Mouse (Mus musculus) CH12.LX (cell line): ENCODE results near the gene Rcan1. TPM values are rescaled to one million over a fixed set of nuclear protein-coding genes. Genes with fewer than 3 reads are reported as not detected.

Source experiments
- DNase-seq: peaks from one replicate; pipeline ENCODE4 v3.0.0-alpha.2; 2013; ENCODE audit errors: extremely low read depth
- H3K27ac ChIP-seq: 2 replicates; pipeline ENCODE4 v1.5.1; 2012; ENCODE audit warnings: low read depth, mild to moderate bottlenecking, control low read depth, moderate library complexity; ENCODE audit not compliant: insufficient read depth
- H3K27me3 ChIP-seq: replicated peaks from 2 replicates; pipeline ENCODE3; 2012; ENCODE audit warnings: inconsistent platforms
- H3K36me3 ChIP-seq, 2 experiments: replicated peaks in 1 of 2; 2 replicates each; pipeline versions ENCODE3 to v1.6.1; 2012; ENCODE audit warnings: inconsistent platforms in 1 of 2, low read length in 1 of 2, mild to moderate bottlenecking in 1 of 2, mixed read lengths in 1 of 2, moderate library complexity in 1 of 2; ENCODE audit not compliant: control insufficient read depth in 1 of 2, insufficient read depth in 1 of 2
- H3K4me1 ChIP-seq, 2 experiments: 2 replicates each; pipeline ENCODE4 v1.6.1; 2012; ENCODE audit warnings: inconsistent platforms in 1 of 2, moderate library complexity in 1 of 2; ENCODE audit not compliant: insufficient read depth in 2 of 2, control insufficient read depth in 1 of 2
- H3K4me2 ChIP-seq: 2 replicates; pipeline ENCODE4 v1.6.1; 2012; ENCODE audit warnings: low read depth, mild to moderate bottlenecking, control low read depth; ENCODE audit not compliant: poor library complexity, insufficient read depth, severe bottlenecking
- H3K4me3 ChIP-seq, 3 experiments: fragments of 150-350 bp in 1 of 3; sonication (generic) in 1 of 3; replicated peaks in 1 of 3; 2 replicates each; pipeline versions ENCODE3 to v1.5.1; 2011 to 2012; ENCODE audit warnings: low read depth in 2 of 3, low read length in 2 of 3, mild to moderate bottlenecking in 2 of 3, moderate library complexity in 2 of 3, control low read depth in 1 of 3, improper control_type of control experiment in 1 of 3, inconsistent platforms in 1 of 3, mixed read lengths in 1 of 3; ENCODE audit not compliant: poor library complexity in 1 of 3
- H3K79me2 ChIP-seq: replicated peaks from 2 replicates; pipeline ENCODE4 v1.6.1; 2012; ENCODE audit warnings: mild to moderate bottlenecking, moderate library complexity; ENCODE audit not compliant: control insufficient read depth, poor library complexity, insufficient read depth, severe bottlenecking; ENCODE audit errors: extremely low read depth
- H3K9ac ChIP-seq: 2 replicates; pipeline ENCODE4 v1.6.1; 2012; ENCODE audit warnings: low read depth, mild to moderate bottlenecking, control low read depth, moderate library complexity; ENCODE audit not compliant: insufficient read depth
- H3K9me3 ChIP-seq: replicated peaks from 2 replicates; pipeline ENCODE3; 2012; ENCODE audit warnings: low read length, inconsistent platforms, mixed read lengths
- BHLHE40 ChIP-seq: IDR thresholded peaks from 2 replicates; pipeline ENCODE4 v1.6.1; 2011; ENCODE audit warnings: mild to moderate bottlenecking, low read depth, low read length, improper control_type of control experiment
- CHD1 ChIP-seq: IDR thresholded peaks from 2 replicates; pipeline ENCODE4 v1.6.1; 2012; ENCODE audit warnings: low read depth, low read length, improper control_type of control experiment, inconsistent platforms
- CHD2 ChIP-seq: IDR thresholded peaks from 2 replicates; pipeline ENCODE4 v1.6.1; 2011; ENCODE audit warnings: low read length, improper control_type of control experiment
- CTCF ChIP-seq, 2 experiments: IDR thresholded peaks in 1 of 2; conservative IDR thresholded peaks in 1 of 2; 2 replicates each; pipeline ENCODE4 v1.5.1; 2011 to 2012; ENCODE audit warnings: low read depth in 2 of 2, low read length in 2 of 2, improper control_type of control experiment in 1 of 2, inconsistent platforms in 1 of 2, mild to moderate bottlenecking in 1 of 2, moderate library complexity in 1 of 2
- E2F4 ChIP-seq: IDR thresholded peaks from 2 replicates; pipeline ENCODE4 v1.6.1; 2011; ENCODE audit warnings: low read depth, low read length, improper control_type of control experiment; ENCODE audit not compliant: insufficient replicate concordance
- ELF1 ChIP-seq: IDR thresholded peaks from 2 replicates; pipeline ENCODE4 v1.6.1; 2014; ENCODE audit warnings: low read depth, mild to moderate bottlenecking, inconsistent platforms, low read length, improper control_type of control experiment
- EP300 ChIP-seq: IDR thresholded peaks from 2 replicates; pipeline ENCODE4 v1.6.1; 2011; ENCODE audit warnings: low read length, improper control_type of control experiment
- ETS1 ChIP-seq: conservative IDR thresholded peaks from 2 replicates; pipeline ENCODE4 v1.6.1; 2012; ENCODE audit warnings: low read depth, mild to moderate bottlenecking, inconsistent platforms, low read length, improper control_type of control experiment, moderate library complexity
- GABPA ChIP-seq: IDR thresholded peaks from 2 replicates; pipeline ENCODE4 v1.6.1; 2012; ENCODE audit warnings: low read depth, low read length, improper control_type of control experiment, inconsistent platforms; ENCODE audit not compliant: insufficient replicate concordance
- HCFC1 ChIP-seq: IDR thresholded peaks from 2 replicates; pipeline ENCODE4 v1.6.1; 2012; ENCODE audit warnings: low read depth, mild to moderate bottlenecking, inconsistent platforms, low read length, improper control_type of control experiment
- IRF4 ChIP-seq: IDR thresholded peaks from 2 replicates; pipeline ENCODE4 v1.6.1; 2014; ENCODE audit warnings: low read depth, mild to moderate bottlenecking, inconsistent platforms, low read length, improper control_type of control experiment
- JUN ChIP-seq: IDR thresholded peaks from 2 replicates; pipeline ENCODE4 v1.6.1; 2011; ENCODE audit warnings: low read depth, mild to moderate bottlenecking, low read length, improper control_type of control experiment, moderate library complexity; ENCODE audit not compliant: insufficient read depth
- JUND ChIP-seq: conservative IDR thresholded peaks from 2 replicates; pipeline ENCODE4 v1.6.1; 2011; ENCODE audit warnings: low read depth, low read length, improper control_type of control experiment
- KAT2A ChIP-seq: IDR thresholded peaks from 2 replicates; pipeline ENCODE4 v1.6.1; 2012; ENCODE audit warnings: low read length, improper control_type of control experiment, inconsistent platforms; ENCODE audit not compliant: insufficient replicate concordance
- MAFK ChIP-seq: IDR thresholded peaks from 2 replicates; pipeline ENCODE4 v1.6.1; 2011; ENCODE audit warnings: low read length, improper control_type of control experiment; ENCODE audit not compliant: insufficient replicate concordance
- MAX ChIP-seq: IDR thresholded peaks from 2 replicates; pipeline ENCODE4 v1.6.1; 2011; ENCODE audit warnings: low read length, improper control_type of control experiment
- MAZ ChIP-seq: IDR thresholded peaks from 2 replicates; pipeline ENCODE4 v1.6.1; 2012; ENCODE audit warnings: low read depth, mild to moderate bottlenecking, inconsistent platforms, low read length, improper control_type of control experiment, moderate library complexity
- MEF2A ChIP-seq: IDR thresholded peaks from 2 replicates; pipeline ENCODE4 v1.6.1; 2014; ENCODE audit warnings: low read depth, mild to moderate bottlenecking, inconsistent platforms, low read length, improper control_type of control experiment, borderline replicate concordance
- MXI1 ChIP-seq: IDR thresholded peaks from 2 replicates; pipeline ENCODE4 v1.6.1; 2011; ENCODE audit warnings: mild to moderate bottlenecking, low read depth, low read length, improper control_type of control experiment
- MYC ChIP-seq: IDR thresholded peaks from 2 replicates; pipeline ENCODE4 v1.6.1; 2011; ENCODE audit warnings: low read depth, mild to moderate bottlenecking, improper control_type of control experiment, low read length
- NELFE ChIP-seq: IDR thresholded peaks from 2 replicates; pipeline ENCODE4 v1.6.1; 2011; ENCODE audit warnings: low read depth, low read length, improper control_type of control experiment
- NRF1 ChIP-seq: IDR thresholded peaks from 2 replicates; pipeline ENCODE4 v1.6.1; 2014; ENCODE audit warnings: low read depth, mild to moderate bottlenecking, inconsistent platforms, low read length, improper control_type of control experiment, moderate library complexity
- PAX5 ChIP-seq: IDR thresholded peaks from 2 replicates; pipeline ENCODE4 v1.6.1; 2012; ENCODE audit warnings: low read length, inconsistent platforms, mixed read lengths
- POLR2A ChIP-seq: IDR thresholded peaks from 2 replicates; pipeline ENCODE4 v1.6.1; 2011; ENCODE audit warnings: low read depth, mild to moderate bottlenecking, improper control_type of control experiment, low read length
- POLR2AphosphoS2 ChIP-seq: IDR thresholded peaks from 2 replicates; pipeline ENCODE4 v1.6.1; 2011; ENCODE audit warnings: low read depth, low read length, improper control_type of control experiment
- RAD21 ChIP-seq: IDR thresholded peaks from 2 replicates; pipeline ENCODE4 v1.6.1; 2011; ENCODE audit warnings: low read depth, mild to moderate bottlenecking, low read length, improper control_type of control experiment, moderate library complexity
- RCOR1 ChIP-seq: conservative IDR thresholded peaks from 2 replicates; pipeline ENCODE4 v1.6.1; 2012; ENCODE audit warnings: low read depth, mild to moderate bottlenecking, inconsistent platforms, low read length, improper control_type of control experiment
- SIN3A ChIP-seq: IDR thresholded peaks from 2 replicates; pipeline ENCODE4 v1.6.1; 2012; ENCODE audit warnings: low read length, improper control_type of control experiment, inconsistent platforms
- SMC3 ChIP-seq: IDR thresholded peaks from 2 replicates; pipeline ENCODE4 v1.6.1; 2011; ENCODE audit warnings: low read depth, low read length, improper control_type of control experiment
- TBP ChIP-seq: conservative IDR thresholded peaks from 2 replicates; pipeline ENCODE4 v1.6.1; 2011; ENCODE audit warnings: low read depth, low read length, improper control_type of control experiment
- TCF12 ChIP-seq: IDR thresholded peaks from 2 replicates; pipeline ENCODE4 v1.6.1; 2014; ENCODE audit warnings: low read depth, mild to moderate bottlenecking, inconsistent platforms, low read length, improper control_type of control experiment
- UBTF ChIP-seq: IDR thresholded peaks from 2 replicates; pipeline ENCODE4 v1.6.1; 2012; ENCODE audit warnings: low read depth, mild to moderate bottlenecking, inconsistent platforms, low read length, improper control_type of control experiment, moderate library complexity
- USF1 ChIP-seq: IDR thresholded peaks from 2 replicates; pipeline ENCODE4 v1.6.1; 2014; ENCODE audit warnings: low read depth, mild to moderate bottlenecking, inconsistent platforms, low read length, improper control_type of control experiment
- USF2 ChIP-seq: conservative IDR thresholded peaks from 2 replicates; pipeline ENCODE4 v1.6.1; 2011; ENCODE audit warnings: low read depth, low read length, improper control_type of control experiment
- ZC3H11A ChIP-seq: IDR thresholded peaks from 2 replicates; pipeline ENCODE4 v1.6.1; 2012; ENCODE audit warnings: low read depth, mild to moderate bottlenecking, inconsistent platforms, low read length, improper control_type of control experiment
- ZKSCAN1 ChIP-seq: IDR thresholded peaks from 2 replicates; pipeline ENCODE4 v1.6.1; 2012; ENCODE audit warnings: low read depth, inconsistent platforms, low read length, improper control_type of control experiment, borderline replicate concordance
- ZMIZ1 ChIP-seq: IDR thresholded peaks from 2 replicates; pipeline ENCODE4 v1.6.1; 2012; ENCODE audit warnings: low read depth, mild to moderate bottlenecking, inconsistent platforms, low read length, improper control_type of control experiment
- ZNF384 ChIP-seq: IDR thresholded peaks from 2 replicates; pipeline ENCODE4 v1.6.1; 2012; ENCODE audit warnings: low read depth, low read length, improper control_type of control experiment, inconsistent platforms
- dilution Hi-C: fragments of 300-500 bp; cut with MboI; formaldehyde crosslinking; loops from 2 replicates; pipeline ENCODE4 v1.14.3; 2020; ENCODE audit warnings: low sequenced_read_pairs; ENCODE audit not compliant: extremely low pct_unique_long_range_greater_than_20kb, extremely low pct_ligation_motif_present
- in situ Hi-C: fragments of 300-500 bp; cut with MboI; formaldehyde crosslinking; loops from 3 replicates; pipeline ENCODE4 v1.14.3; 2019; ENCODE audit warnings: low sequenced_read_pairs, low pct_ligation_motif_present, low pct_unique_long_range_greater_than_20kb, mixed read lengths
- polyA plus RNA-seq: library from polyadenylated mRNA; unstranded; fragments of >175 nt; gene quantifications from 2 replicates; pipeline ENCODE4 v1.2.1, GENCODE M21; 2012; ENCODE audit warnings: low read depth; ENCODE audit not compliant: insufficient read length
- total RNA-seq, 2 experiments: library from RNA; depleted of rRNA; stranded (reverse); fragments of 300-350 nt in 1 of 2; fragments of >200 nt in 1 of 2; gene quantifications; 2 replicates each; pipeline ENCODE4 v1.2.3; 2012 to 2014

Gene Rcan1
- total and polyA plus RNA-seq, 3 experiments = 10.0 to 15.3 (median 12.4) TPM

DNA sequence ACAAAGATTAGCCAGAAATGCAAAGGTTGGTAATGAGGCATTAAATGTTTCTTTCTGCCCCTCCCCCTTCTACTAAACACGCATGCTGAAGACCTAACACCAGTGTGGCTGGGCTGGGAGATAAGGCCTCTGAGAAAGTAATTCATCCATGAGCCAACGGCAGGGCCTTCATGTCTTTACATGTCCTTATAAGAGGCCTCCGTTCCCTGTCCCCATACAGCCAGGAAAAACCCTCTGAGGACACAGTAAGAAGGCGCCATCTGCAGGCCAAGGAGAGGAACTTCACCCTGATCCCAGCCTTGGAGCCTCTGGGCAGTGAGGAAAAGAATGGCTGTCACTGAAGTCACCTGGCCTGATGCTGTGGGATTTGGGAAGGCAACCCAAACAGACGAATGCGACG is 13.1 kb downstream of the Rcan1 start:
- Histone ChIP-seq H3K27me3 (no peaks in the 10 kb centered on the region), H3K4me3 (no peak overlapping the region), H3K9me3 (no peaks in the 10 kb centered on the region), H3K79me2 (no peaks in the 10 kb centered on the region), H3K27ac (no peak overlapping the region), H3K36me3 (peaks cover 4 to 25% of the 10 kb centered on the region in 2 experiments), H3K4me1 (peaks cover 8 to 53% of the 10 kb centered on the region in 2 experiments), H3K9ac (no peak overlapping the region), H3K4me2 (no peak overlapping the region)
- in situ Hi-C loops (loop anchor here (5.0 kb wide), 1 partner anchor 130 kb away; no protein-coding TSS in a partner anchor), dilution Hi-C loops (no loop called here)
- DNase-seq = peak; percentile 82
- TF ChIP-seq TBP = no peak
- peak; percentile 97 for TF ChIP-seq RAD21
- TF ChIP-seq MAZ = no peak
- TF ChIP-seq HCFC1 = no peak
- TF ChIP-seq MAFK = no peak
- peak; percentile 34; the same call in 1 of the 2 replicates for TF ChIP-seq MEF2A
- TF ChIP-seq RCOR1 = no peak
- TF ChIP-seq USF2 = no peak
- peak; percentile 37; the same call in 1 of the 2 replicates for TF ChIP-seq ELF1
- TF ChIP-seq PAX5 = no peak
- no peak for TF ChIP-seq POLR2A
- TF ChIP-seq E2F4 = no peak
- TF ChIP-seq CTCF (conservative IDR thresholded peaks at IDR 0.05 in 1 of 2, IDR thresholded peaks at IDR 0.05 in 1 of 2; ENCODE audit: low read depth in 2 of 2, low read length in 2 of 2) = peak; percentile 98
- no peak for TF ChIP-seq JUN
- no peak for TF ChIP-seq MAX
- no peak for TF ChIP-seq EP300
- no peak for TF ChIP-seq CHD1
- no peak for TF ChIP-seq NRF1
- no peak for TF ChIP-seq ZMIZ1
- peak; percentile 76 for TF ChIP-seq ZC3H11A
- no peak for TF ChIP-seq GABPA
- no peak for TF ChIP-seq POLR2AphosphoS2
- no peak for TF ChIP-seq UBTF
- TF ChIP-seq MXI1 = no peak
- TF ChIP-seq ZNF384 = no peak
- peak; percentile 95 for TF ChIP-seq SMC3
- TF ChIP-seq USF1 = no peak
- no peak for TF ChIP-seq JUND
- no peak for TF ChIP-seq CHD2
- TF ChIP-seq ETS1 = no peak
- peak; percentile 58; the same call in 1 of the 2 replicates for TF ChIP-seq IRF4
- peak; percentile 50; the same call in 1 of the 2 replicates for TF ChIP-seq NELFE
- peak; percentile 32; the same call in 1 of the 2 replicates for TF ChIP-seq TCF12
- no peak for TF ChIP-seq ZKSCAN1
- no peak for TF ChIP-seq KAT2A
- TF ChIP-seq SIN3A = no peak
- TF ChIP-seq BHLHE40 = no peak
- 0 out of 2 replicates have a peak, but pooled peaks have one; percentile 14 for TF ChIP-seq MYC
